Comparison of ENCODE assay signal across 8 mouse cellular contexts in genomic region chr7:143505823-143506222, GRCm38 (mm10). TPM values are rescaled to one million over a fixed set of nuclear protein-coding genes. Genes with fewer than 3 reads are reported as not detected.
DNase-seq lines count a peak whose midpoint lies in the region; TF ChIP-seq lines count a peak whose summit lies in the region.
"Had no signal": no experiment of that assay in that cellular context is flagged by ENCODE, and none has a peak within 500 bp of the region (broad histone marks: within the 10 kb centered on the region; RNA-seq: fewer than 3 reads in every experiment).

No protein-coding gene starts in this region.

- peaks cover 11% of the 10 kb centered on the region for H3K9me3 ChIP-seq in CH12.LX (replicated peaks; ENCODE audit: low read length)
- H3K9me3 ChIP-seq: liver, embryonic 15.5 days had no signal

- no peak for TF ChIP-seq POLR2A in CH12.LX (IDR thresholded peaks at IDR 0.05; ENCODE audit: low read depth, low read length)

- H3K79me2 ChIP-seq in CH12.LX (replicated peaks; ENCODE audit: control insufficient read depth, extremely low read depth, insufficient read depth, poor library complexity, severe bottlenecking): no peaks in the 10 kb centered on the region

- peak; percentile 68 for TF ChIP-seq RAD21 in CH12.LX (IDR thresholded peaks at IDR 0.05; ENCODE audit: low read depth, low read length)

- H3K4me2 ChIP-seq in CH12.LX (ENCODE audit: insufficient read depth, low read depth, poor library complexity, severe bottlenecking): no peak overlapping the region
- H3K4me2 ChIP-seq: liver, embryonic 15.5 days had no signal

- in situ Hi-C loops in CH12.LX (cut with MboI; ENCODE audit: low pct_ligation_motif_present, low pct_unique_long_range_greater_than_20kb, low sequenced_read_pairs): no loop called here

- peaks cover 27% of the 10 kb centered on the region for H3K27me3 ChIP-seq in CH12.LX (replicated peaks)

- peak in 1 of 2 experiments; percentile 76; a peak in 2 of 4 replicates for TF ChIP-seq CTCF in CH12.LX (conservative IDR thresholded peaks at IDR 0.05 in 1 of 2, IDR thresholded peaks at IDR 0.05 in 1 of 2; ENCODE audit: low read depth in 2 of 2, low read length in 2 of 2)
- TF ChIP-seq CTCF in layer of hippocampus, adult 2 months (conservative IDR thresholded peaks at IDR 0.05): peak; percentile 80

- no peaks in the 10 kb centered on the region for H3K36me3 ChIP-seq in CH12.LX (replicated peaks in 1 of 2; ENCODE audit: control insufficient read depth in 1 of 2, insufficient read depth in 1 of 2, low read length in 1 of 2)
- H3K36me3 ChIP-seq: liver, embryonic 15.5 days had no signal

- no peak overlapping the region for H3K4me3 ChIP-seq in CH12.LX (replicated peaks in 1 of 3; ENCODE audit: low read depth in 2 of 3, low read length in 2 of 3, poor library complexity in 1 of 3)
- no peak overlapping the region for H3K4me3 ChIP-seq in layer of hippocampus, adult 2 months
- H3K4me3 ChIP-seq: liver, embryonic 15.5 days had no signal

- peak; percentile 81 to 83 for DNase-seq in B cell, adult 2 months
- DNase-seq in CH12.LX (ENCODE audit: extremely low read depth): peak; percentile 63
- peak; percentile 72 for DNase-seq in c-Kit-positive CD71-negative TER-119-negative erythroid progenitor cells, embryonic 14.5 days (ENCODE audit: low read depth)
- DNase-seq in frontal cortex, postnatal 36 days (ENCODE audit: low spot score in 2 of 2): peak; percentile 61 to 75
- DNase-seq in layer of hippocampus, adult 2 months (ENCODE audit: low spot score in 2 of 2): peak; percentile 39 to 74
- DNase-seq in lung, postnatal 36 days: peak; percentile 94
- peak; percentile 57 to 85 for DNase-seq in spleen, postnatal 10 days (ENCODE audit: low spot score in 2 of 2)

- no peaks in the 10 kb centered on the region for H3K4me1 ChIP-seq in CH12.LX (ENCODE audit: control insufficient read depth in 1 of 2, insufficient read depth in 2 of 2)

- dilution Hi-C loops in CH12.LX (cut with MboI; ENCODE audit: extremely low pct_ligation_motif_present, extremely low pct_unique_long_range_greater_than_20kb, low sequenced_read_pairs): no loop called here

- no peak overlapping the region for H3K27ac ChIP-seq in CH12.LX (ENCODE audit: insufficient read depth, low read depth)
- H3K27ac ChIP-seq in layer of hippocampus, adult 2 months: no peak overlapping the region
- H3K27ac ChIP-seq: liver, embryonic 15.5 days had no signal

- H3K9ac ChIP-seq in CH12.LX (ENCODE audit: insufficient read depth, low read depth): no peak overlapping the region
- H3K9ac ChIP-seq: liver, embryonic 15.5 days had no signal

- TF ChIP-seq EP300 in CH12.LX (IDR thresholded peaks at IDR 0.05; ENCODE audit: low read length): no peak

TF ChIP-seq in CH12.LX, 34 proteins besides CTCF, POLR2A, EP300 and RAD21:
- TF ChIP-seq SIN3A (IDR thresholded peaks at IDR 0.05; ENCODE audit: low read length): no peak
- TF ChIP-seq MEF2A (IDR thresholded peaks at IDR 0.05; ENCODE audit: borderline replicate concordance, low read depth, low read length): no peak
- no peak for TF ChIP-seq ELF1 (IDR thresholded peaks at IDR 0.05; ENCODE audit: low read depth, low read length)
- no peak for TF ChIP-seq CHD2 (IDR thresholded peaks at IDR 0.05; ENCODE audit: low read length)
- TF ChIP-seq E2F4 (IDR thresholded peaks at IDR 0.05; ENCODE audit: insufficient replicate concordance, low read depth, low read length): no peak
- TF ChIP-seq RCOR1 (conservative IDR thresholded peaks at IDR 0.05; ENCODE audit: low read depth, low read length): no peak
- TF ChIP-seq MAX (IDR thresholded peaks at IDR 0.05; ENCODE audit: low read length): peak; percentile 41; the same call in 1 of the 2 replicates
- no peak for TF ChIP-seq UBTF (IDR thresholded peaks at IDR 0.05; ENCODE audit: low read depth, low read length)
- TF ChIP-seq MXI1 (IDR thresholded peaks at IDR 0.05; ENCODE audit: low read depth, low read length): peak; percentile 75; the same call in 1 of the 2 replicates
- no peak for TF ChIP-seq BHLHE40 (IDR thresholded peaks at IDR 0.05; ENCODE audit: low read depth, low read length)
- TF ChIP-seq ZMIZ1 (IDR thresholded peaks at IDR 0.05; ENCODE audit: low read depth, low read length): no peak
- no peak for TF ChIP-seq CHD1 (IDR thresholded peaks at IDR 0.05; ENCODE audit: low read depth, low read length)
- TF ChIP-seq KAT2A (IDR thresholded peaks at IDR 0.05; ENCODE audit: insufficient replicate concordance, low read length): no peak
- no peak for TF ChIP-seq ZC3H11A (IDR thresholded peaks at IDR 0.05; ENCODE audit: low read depth, low read length)
- TF ChIP-seq IRF4 (IDR thresholded peaks at IDR 0.05; ENCODE audit: low read depth, low read length): no peak
- peak; percentile 87; the same call in 1 of the 2 replicates for TF ChIP-seq MYC (IDR thresholded peaks at IDR 0.05; ENCODE audit: low read depth, low read length)
- TF ChIP-seq MAZ (IDR thresholded peaks at IDR 0.05; ENCODE audit: low read depth, low read length): no peak
- TF ChIP-seq HCFC1 (IDR thresholded peaks at IDR 0.05; ENCODE audit: low read depth, low read length): no peak
- no peak for TF ChIP-seq PAX5 (IDR thresholded peaks at IDR 0.05; ENCODE audit: low read length)
- peak; percentile 52 for TF ChIP-seq SMC3 (IDR thresholded peaks at IDR 0.05; ENCODE audit: low read depth, low read length)

RNA-seq across cellular contexts. Expression of gene Phlda2, which starts 2.9 kb away (rescaled TPM):
- not detected in 2 replicates for total RNA-seq in CH12.LX (2012; rRNA removed)
- not detected in 2 replicates for total RNA-seq in CH12.LX (2014; rRNA removed)
- not detected in 2 replicates for polyA plus RNA-seq in CH12.LX (2012; ENCODE audit: insufficient read length, low read depth)
- total RNA-seq in layer of hippocampus, adult 2 months (2021): not detected

RNA-seq across cellular contexts. Expression of gene Slc22a18, which starts 32.3 kb away (rescaled TPM):
- total RNA-seq in CH12.LX (2012; rRNA removed) (0.21 and 0.76 TPM in 2 replicates), CH12.LX (2014; rRNA removed) (0.48 and 0.72 TPM in 2 replicates)
- polyA plus RNA-seq in CH12.LX (2012; ENCODE audit: insufficient read length, low read depth): 1.7 and 2.0 TPM in 2 replicates
- under 1 TPM; 0.29 to 0.54 TPM for total RNA-seq in layer of hippocampus, adult 2 months (2021)

RNA-seq across cellular contexts. Expression of gene Nap1l4, which starts 43.1 kb away (rescaled TPM):
- total RNA-seq in CH12.LX (2012; rRNA removed) (121 and 139 TPM in 2 replicates), CH12.LX (2014; rRNA removed) (168 and 175 TPM in 2 replicates)
- polyA plus RNA-seq in CH12.LX (2012; ENCODE audit: insufficient read length, low read depth): 154 and 209 TPM in 2 replicates
- total RNA-seq in layer of hippocampus, adult 2 months (2021): 100 to 1,000 TPM; 106 to 119 TPM

RNA-seq across cellular contexts. Expression of gene Cdkn1c, which starts 45.0 kb away (rescaled TPM):
- not detected in 2 replicates for total RNA-seq in CH12.LX (2012; rRNA removed)
- total RNA-seq in CH12.LX (2014; rRNA removed): not detected in 2 replicates
- polyA plus RNA-seq in CH12.LX (2012; ENCODE audit: insufficient read length, low read depth): not detected in 2 replicates
- total RNA-seq in layer of hippocampus, adult 2 months (2021): 1 to 10 TPM; 2.5 to 6.7 TPM
